Mouse (Mus musculus) embryonic facial prominence, embryonic 13.5 days (tissue): ENCODE measurements around the gene Chrm5. TPM values are rescaled to one million over a fixed set of nuclear protein-coding genes. Genes with fewer than 3 reads are reported as not detected.

ENCODE experiments used
- ATAC-seq: fragments of 200-750 bp; cut with Nextera tagmentation; 2 replicates; pipeline ENCODE4 v1.8.0; 2017; ENCODE audit warnings: low read depth; ENCODE audit not compliant: insufficient number of reproducible peaks, insufficient read depth, low FRiP score, low TSS enrichment
- H3K27ac ChIP-seq: fragments of 300-500 bp; sonication (generic); 2 replicates; pipeline ENCODE4 v1.5.1; 2015; ENCODE audit warnings: moderate library complexity, mild to moderate bottlenecking, inconsistent platforms
- H3K27me3 ChIP-seq: fragments of 300-500 bp; sonication (generic); 2 replicates; pipeline ENCODE4 v1.6.1; 2015; ENCODE audit warnings: mild to moderate bottlenecking, inconsistent platforms
- H3K36me3 ChIP-seq: fragments of 300-500 bp; sonication (generic); 2 replicates; pipeline ENCODE4 v1.6.1; 2015; ENCODE audit warnings: mild to moderate bottlenecking, inconsistent platforms
- H3K4me1 ChIP-seq: fragments of 300-500 bp; sonication (generic); 2 replicates; pipeline ENCODE4 v1.6.1; 2015; ENCODE audit warnings: inconsistent platforms
- H3K4me2 ChIP-seq: fragments of 300-500 bp; sonication (generic); 2 replicates; pipeline ENCODE4 v1.6.1; 2015; ENCODE audit warnings: moderate library complexity, mild to moderate bottlenecking, inconsistent platforms
- H3K4me3 ChIP-seq: fragments of 300-500 bp; sonication (generic); 2 replicates; pipeline ENCODE4 v1.5.1; 2015; ENCODE audit warnings: mild to moderate bottlenecking, inconsistent platforms
- H3K9ac ChIP-seq: fragments of 300-500 bp; sonication (generic); 2 replicates; pipeline ENCODE4 v1.6.1; 2015; ENCODE audit warnings: mild to moderate bottlenecking, inconsistent platforms
- H3K9me3 ChIP-seq: fragments of 300-500 bp; sonication (generic); 2 replicates; pipeline ENCODE4 v1.6.1; 2016; ENCODE audit warnings: inconsistent platforms
- WGBS: fragments of 180-500 bp; shearing (Covaris S2); methylation state at CpG from one replicate; pipeline ENCODE4 v1.1.7; 2015; ENCODE audit warnings: mixed read lengths; 5-methylcytosine and 5-hydroxymethylcytosine counted together
- polyA plus RNA-seq: library from polyadenylated mRNA; unstranded; fragments of >200 nt; fragmentation: Nextera tagmentation; extraction: Ambion mirVana; gene quantifications from 2 replicates; pipeline ENCODE4 v1.2.1, GENCODE M21; 2015

Gene Chrm5
- polyA plus RNA-seq, 1 experiment from 2014 or later, result not detected

DNA sequence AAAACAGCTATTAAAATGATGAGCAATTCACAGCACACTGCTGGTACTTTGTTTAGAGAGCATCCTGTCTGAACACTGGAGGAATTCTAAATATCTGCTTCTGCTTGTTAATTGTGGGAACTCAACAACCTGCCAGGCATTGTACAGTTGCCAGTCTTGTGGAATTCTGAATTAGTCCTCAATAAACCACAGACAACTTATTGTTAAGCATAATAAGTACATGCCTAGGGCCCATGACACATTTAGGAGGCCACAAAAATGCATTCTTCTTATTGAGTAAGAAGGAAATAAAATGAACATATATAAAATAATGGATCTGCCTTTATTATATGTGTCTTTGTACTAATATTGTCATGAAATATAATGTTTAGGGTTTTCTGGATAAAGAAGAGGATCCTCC lies 35.1 kb downstream of the Chrm5 start:
- H3K4me1 ChIP-seq, result no peaks in the 10 kb centered on the region
- no peaks in the 10 kb centered on the region for H3K9me3 ChIP-seq
- no peaks in the 10 kb centered on the region for H3K27me3 ChIP-seq
- no peak overlapping the region for H3K4me2 ChIP-seq
- H3K36me3 ChIP-seq, result no peaks in the 10 kb centered on the region
- no peak overlapping the region for H3K4me3 ChIP-seq
- H3K9ac ChIP-seq, result no peak overlapping the region
- H3K27ac ChIP-seq, result no peak overlapping the region
- ATAC-seq, result no peak

DNA sequence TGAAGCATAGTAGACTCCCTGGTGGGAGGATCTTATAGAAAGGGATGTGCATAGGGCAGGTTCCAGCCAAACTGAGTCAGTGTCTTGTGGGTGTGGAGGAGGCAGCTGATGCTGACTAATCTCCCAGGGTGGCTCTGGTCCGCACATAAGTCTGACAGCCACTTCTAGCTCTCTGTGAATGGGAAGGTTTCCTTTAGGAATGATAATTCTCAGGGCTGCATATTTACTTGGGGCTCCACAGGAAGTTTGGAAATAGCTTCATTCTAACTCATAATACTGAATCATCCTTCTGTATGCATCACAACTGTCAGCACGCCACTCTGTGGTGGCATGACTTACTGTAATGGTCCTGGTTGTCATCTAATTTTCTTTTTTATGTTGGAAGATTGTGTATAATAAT lies 37.1 kb downstream of the Chrm5 start:
- H3K4me2 ChIP-seq, result no peak overlapping the region
- no peak overlapping the region for H3K27ac ChIP-seq
- H3K36me3 ChIP-seq, result no peaks in the 10 kb centered on the region
- ATAC-seq, result no peak
- no peaks in the 10 kb centered on the region for H3K27me3 ChIP-seq
- no peaks in the 10 kb centered on the region for H3K4me1 ChIP-seq
- no peaks in the 10 kb centered on the region for H3K9me3 ChIP-seq
- H3K4me3 ChIP-seq, result no peak overlapping the region
- 64% methylated on average over 2 of the region's 2 CpGs for WGBS
- H3K9ac ChIP-seq, result no peak overlapping the region

DNA sequence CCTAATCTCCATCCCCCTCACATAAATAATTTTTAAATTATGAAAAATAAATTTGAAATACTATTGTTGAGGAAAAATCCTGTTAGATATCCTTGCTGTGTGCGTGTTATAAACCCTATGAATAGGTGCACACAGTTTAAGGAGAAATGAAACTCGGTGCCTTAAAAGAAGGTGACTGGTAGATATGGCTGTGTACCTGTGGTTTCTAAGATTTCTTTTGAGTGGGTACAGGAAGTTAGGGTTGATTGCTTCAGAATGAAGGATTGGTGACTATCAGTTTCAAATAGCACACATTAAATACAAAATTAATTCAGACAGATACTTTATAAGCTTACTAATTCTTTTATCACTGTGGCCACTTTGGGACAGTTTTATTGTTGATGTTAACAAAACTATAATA lies 43.0 kb downstream of the Chrm5 start:
- Histone ChIP-seq H3K4me2 (no peak overlapping the region), H3K9me3 (no peaks in the 10 kb centered on the region)
- 86% methylated on average over 2 of the region's 2 CpGs for WGBS

DNA sequence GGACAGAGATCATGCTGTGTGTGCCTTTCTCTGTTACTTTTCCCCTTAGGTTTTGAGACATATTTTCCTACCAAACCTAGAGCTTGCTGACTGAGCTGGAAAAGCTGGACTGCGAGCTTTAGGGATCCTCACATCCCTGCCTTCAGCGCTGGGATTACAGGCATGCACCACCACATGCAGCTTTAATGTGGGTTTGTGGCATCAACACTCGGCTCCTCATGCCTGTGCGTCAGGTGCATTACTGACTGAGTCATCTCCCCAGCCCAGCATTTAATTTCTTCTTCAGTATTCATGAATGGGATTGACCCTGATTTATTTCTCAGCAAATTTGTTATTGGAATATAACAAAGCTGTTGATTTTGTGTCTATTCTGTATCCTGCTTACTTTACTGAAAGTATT lies 44.3 kb downstream of the Chrm5 start:
- H3K9ac ChIP-seq, result no peak overlapping the region
- no peak overlapping the region for H3K27ac ChIP-seq
- no peak for ATAC-seq
- no peak overlapping the region for H3K4me3 ChIP-seq
- H3K36me3 ChIP-seq, result no peaks in the 10 kb centered on the region
- H3K9me3 ChIP-seq, result no peaks in the 10 kb centered on the region
- no peaks in the 10 kb centered on the region for H3K27me3 ChIP-seq
- H3K4me2 ChIP-seq, result no peak overlapping the region
- WGBS, result 73% methylated on average over 4 of the region's 4 CpGs
- no peaks in the 10 kb centered on the region for H3K4me1 ChIP-seq

More for the DNA sequence above, 43.0 kb downstream of the Chrm5 start:
- H3K4me3 ChIP-seq, result no peak overlapping the region
- ATAC-seq, result no peak
- H3K36me3 ChIP-seq, result no peaks in the 10 kb centered on the region
- H3K4me1 ChIP-seq, result no peaks in the 10 kb centered on the region
- H3K9ac ChIP-seq, result no peak overlapping the region
- no peak overlapping the region for H3K27ac ChIP-seq
- no peaks in the 10 kb centered on the region for H3K27me3 ChIP-seq

DNA sequence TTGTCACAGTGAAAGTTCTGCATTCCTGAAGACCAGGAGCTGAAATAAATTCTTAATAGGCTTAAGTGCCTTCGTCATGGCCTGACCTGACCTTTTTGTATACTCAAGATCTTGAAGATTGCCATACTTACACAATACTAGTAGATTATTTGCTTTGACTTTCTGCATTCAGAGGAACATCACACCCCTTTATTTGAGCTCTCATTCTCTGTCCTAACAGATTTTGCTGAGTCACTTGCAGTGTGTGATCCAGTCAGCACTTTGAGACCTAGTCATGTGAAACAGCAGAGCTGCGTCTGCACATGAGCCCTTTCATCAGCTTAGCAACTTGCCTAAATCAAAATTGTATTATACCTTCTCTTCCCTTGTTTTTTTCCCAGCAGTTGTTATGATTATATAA lies 47.2 kb downstream of the Chrm5 start:
- H3K9me3 ChIP-seq, result no peaks in the 10 kb centered on the region
- 64% methylated on average over 2 of the region's 2 CpGs for WGBS
- no peaks in the 10 kb centered on the region for H3K4me1 ChIP-seq
- no peak overlapping the region for H3K4me2 ChIP-seq
- H3K4me3 ChIP-seq, result no peak overlapping the region
- ATAC-seq, result no peak
- H3K27ac ChIP-seq, result no peak overlapping the region
- no peak overlapping the region for H3K9ac ChIP-seq
- H3K36me3 ChIP-seq, result no peaks in the 10 kb centered on the region
- no peaks in the 10 kb centered on the region for H3K27me3 ChIP-seq

DNA sequence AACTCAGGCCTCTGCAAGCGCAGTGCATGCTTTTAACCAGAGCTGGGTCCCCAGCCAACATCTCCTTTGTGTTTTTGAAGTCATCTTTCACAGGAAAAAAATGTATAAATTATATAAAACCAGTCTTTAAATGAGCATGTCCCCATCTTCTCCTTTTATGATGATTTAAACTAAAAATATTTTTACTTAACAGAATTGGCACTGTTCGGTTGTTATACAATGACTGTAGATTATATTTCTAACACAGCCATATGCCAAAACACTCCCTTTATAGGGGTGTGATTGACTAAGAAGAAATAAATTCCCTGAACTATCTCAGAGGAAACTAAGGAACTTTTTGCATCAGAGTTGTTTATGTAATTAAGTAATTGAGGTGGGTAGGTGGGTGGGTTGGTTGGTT lies 48.0 kb downstream of the Chrm5 start:
- no peaks in the 10 kb centered on the region for H3K9me3 ChIP-seq
- H3K36me3 ChIP-seq, result no peaks in the 10 kb centered on the region
- no peak overlapping the region for H3K4me3 ChIP-seq
- H3K4me2 ChIP-seq, result no peak overlapping the region
- no peaks in the 10 kb centered on the region for H3K27me3 ChIP-seq
- H3K4me1 ChIP-seq, result no peaks in the 10 kb centered on the region
- no peak overlapping the region for H3K9ac ChIP-seq
- no peak for ATAC-seq
- 85% methylated on average over 2 of the region's 2 CpGs for WGBS
- H3K27ac ChIP-seq, result no peak overlapping the region

DNA sequence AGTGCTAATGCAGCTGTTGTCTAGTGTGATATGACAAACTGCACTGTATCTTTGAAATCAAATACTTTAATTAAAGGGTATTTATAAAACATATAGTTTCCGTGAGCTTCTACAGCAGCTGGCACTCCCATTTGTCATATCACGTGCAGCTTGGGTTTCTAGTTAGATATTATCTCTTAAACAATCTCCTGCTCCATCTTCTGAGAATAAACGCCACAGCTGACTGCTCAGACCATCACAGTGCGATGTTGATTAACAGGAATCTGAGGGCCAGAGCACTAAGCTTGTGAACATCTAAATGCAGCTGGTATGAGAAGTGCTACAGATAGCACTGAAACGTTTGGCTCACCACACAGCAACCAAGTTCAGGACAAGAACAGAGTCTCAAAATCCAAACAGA lies 50.2 kb downstream of the Chrm5 start:
- no peak overlapping the region for H3K4me3 ChIP-seq
- no peaks in the 10 kb centered on the region for H3K4me1 ChIP-seq
- no peak overlapping the region for H3K9ac ChIP-seq
- WGBS, result 52% methylated on average over 5 of the region's 5 CpGs
- no peak overlapping the region for H3K4me2 ChIP-seq
- H3K9me3 ChIP-seq, result no peaks in the 10 kb centered on the region
- no peaks in the 10 kb centered on the region for H3K36me3 ChIP-seq
- no peak for ATAC-seq
- no peak overlapping the region for H3K27ac ChIP-seq
- no peaks in the 10 kb centered on the region for H3K27me3 ChIP-seq

DNA sequence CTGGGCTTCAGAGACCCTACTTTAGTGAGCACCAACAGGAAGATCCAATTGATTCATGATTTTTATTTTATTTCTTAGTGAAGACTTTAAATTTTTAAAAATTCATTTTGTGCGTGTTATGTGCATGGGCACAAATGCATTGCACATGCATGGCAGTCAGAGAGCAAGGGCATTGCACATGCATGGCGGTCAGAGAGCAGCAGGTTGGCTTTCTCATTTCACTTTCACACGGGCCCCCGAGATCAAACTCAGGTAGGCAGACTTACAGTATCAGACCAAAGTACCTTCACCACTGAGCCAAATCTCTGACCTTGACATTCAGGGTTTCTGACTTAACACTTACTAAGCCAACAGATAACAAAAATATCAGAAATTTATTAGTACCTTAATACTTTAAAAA lies 50.9 kb downstream of the Chrm5 start:
- no peaks in the 10 kb centered on the region for H3K27me3 ChIP-seq
- WGBS, result 83% methylated on average over 4 of the region's 4 CpGs
- no peak overlapping the region for H3K27ac ChIP-seq
- H3K4me2 ChIP-seq, result no peak overlapping the region
- H3K36me3 ChIP-seq, result no peaks in the 10 kb centered on the region
- no peaks in the 10 kb centered on the region for H3K4me1 ChIP-seq
- ATAC-seq, result no peak
- no peaks in the 10 kb centered on the region for H3K9me3 ChIP-seq
- no peak overlapping the region for H3K9ac ChIP-seq
- no peak overlapping the region for H3K4me3 ChIP-seq

Other genes starting within 250 kb of the Chrm5 start
- 15.3 and 15.4 TPM in 2 replicates for gene Lpcat4, start 241.3 kb downstream of the Chrm5 start, polyA plus RNA-seq
- not detected in 2 replicates for gene Nutm1, start 221.5 kb downstream of the Chrm5 start, polyA plus RNA-seq
- 196 and 214 TPM in 2 replicates for gene Nop10, start 218.8 kb downstream of the Chrm5 start, polyA plus RNA-seq
- gene Slc12a6, start 214.9 kb downstream of the Chrm5 start, polyA plus RNA-seq, result 11.0 and 11.9 TPM in 2 replicates
- not detected in 2 replicates for gene Gm21985, start 214.5 kb downstream of the Chrm5 start, polyA plus RNA-seq
- 104 and 111 TPM in 2 replicates for gene Emc4, start 112.7 kb downstream of the Chrm5 start, polyA plus RNA-seq
- 46.6 and 47.7 TPM in 2 replicates for gene Katnbl1, start 101.6 kb downstream of the Chrm5 start, polyA plus RNA-seq
- gene Emc7, start 25.8 kb downstream of the Chrm5 start, polyA plus RNA-seq, result 14.9 and 15.8 TPM in 2 replicates
- 5.3 and 6.5 TPM in 2 replicates for gene Aven, start 12.2 kb upstream of the Chrm5 start, polyA plus RNA-seq